Mouse (Mus musculus): ENCODE results near the gene Kbtbd4. TPM values are rescaled to one million over a fixed set of nuclear protein-coding genes. Genes with fewer than 3 reads are reported as not detected.

Kbtbd4 gene
- polyA plus RNA-seq, 1 experiment from 2014 or later, result 29.7 TPM

DNA sequence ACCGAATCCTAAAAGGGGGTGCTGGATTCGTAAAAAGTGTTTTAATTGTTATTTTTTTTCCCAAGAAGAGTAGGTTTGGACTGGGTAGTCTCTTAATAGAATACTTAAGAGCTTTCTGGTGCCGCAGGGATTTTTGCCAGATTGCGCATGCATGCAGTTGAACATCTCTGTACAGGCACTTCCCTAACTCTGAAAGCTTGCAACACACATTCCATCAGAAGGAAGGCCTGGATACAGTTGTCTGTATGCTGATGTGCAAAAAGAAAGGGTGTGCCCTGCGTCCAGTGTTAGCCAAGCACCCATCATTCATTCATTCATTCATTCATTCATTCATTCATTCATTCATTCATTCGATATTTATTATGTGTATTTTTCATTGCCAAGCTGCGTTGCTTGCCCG is 35.2 kb downstream of the Kbtbd4 start:
- H3K4me1 ChIP-seq (ENCODE audit: control insufficient read depth, insufficient read depth, low read length), result peaks cover 12% of the 10 kb centered on the region
- no peaks in the 10 kb centered on the region for H3K9me3 ChIP-seq (replicated peaks; ENCODE audit: control insufficient read depth, low read length)
- ATAC-seq (ENCODE audit: insufficient read depth, low FRiP score), result peak; percentile 19; the same call in 1 of the 2 replicates
- H3K27ac ChIP-seq (ENCODE audit: low read length), result peak overlapping the region; percentile 42; the same call in 1 of the 2 replicates
- 40% methylated on average over 8 of the region's 8 CpGs for WGBS
- peak overlapping the region; percentile 89 for H3K4me3 ChIP-seq (replicated peaks; ENCODE audit: low read length)
- peak overlapping the region; percentile 90 for H3K9ac ChIP-seq (ENCODE audit: low read length)
- H3K36me3 ChIP-seq (ENCODE audit: control insufficient read depth, insufficient read depth, low read length), result no peaks in the 10 kb centered on the region
- peak overlapping the region; percentile 53 for H3K4me2 ChIP-seq (ENCODE audit: low read depth, low read length)
- no peaks in the 10 kb centered on the region for H3K27me3 ChIP-seq (ENCODE audit: control insufficient read depth, insufficient read depth, low read length)

DNA sequence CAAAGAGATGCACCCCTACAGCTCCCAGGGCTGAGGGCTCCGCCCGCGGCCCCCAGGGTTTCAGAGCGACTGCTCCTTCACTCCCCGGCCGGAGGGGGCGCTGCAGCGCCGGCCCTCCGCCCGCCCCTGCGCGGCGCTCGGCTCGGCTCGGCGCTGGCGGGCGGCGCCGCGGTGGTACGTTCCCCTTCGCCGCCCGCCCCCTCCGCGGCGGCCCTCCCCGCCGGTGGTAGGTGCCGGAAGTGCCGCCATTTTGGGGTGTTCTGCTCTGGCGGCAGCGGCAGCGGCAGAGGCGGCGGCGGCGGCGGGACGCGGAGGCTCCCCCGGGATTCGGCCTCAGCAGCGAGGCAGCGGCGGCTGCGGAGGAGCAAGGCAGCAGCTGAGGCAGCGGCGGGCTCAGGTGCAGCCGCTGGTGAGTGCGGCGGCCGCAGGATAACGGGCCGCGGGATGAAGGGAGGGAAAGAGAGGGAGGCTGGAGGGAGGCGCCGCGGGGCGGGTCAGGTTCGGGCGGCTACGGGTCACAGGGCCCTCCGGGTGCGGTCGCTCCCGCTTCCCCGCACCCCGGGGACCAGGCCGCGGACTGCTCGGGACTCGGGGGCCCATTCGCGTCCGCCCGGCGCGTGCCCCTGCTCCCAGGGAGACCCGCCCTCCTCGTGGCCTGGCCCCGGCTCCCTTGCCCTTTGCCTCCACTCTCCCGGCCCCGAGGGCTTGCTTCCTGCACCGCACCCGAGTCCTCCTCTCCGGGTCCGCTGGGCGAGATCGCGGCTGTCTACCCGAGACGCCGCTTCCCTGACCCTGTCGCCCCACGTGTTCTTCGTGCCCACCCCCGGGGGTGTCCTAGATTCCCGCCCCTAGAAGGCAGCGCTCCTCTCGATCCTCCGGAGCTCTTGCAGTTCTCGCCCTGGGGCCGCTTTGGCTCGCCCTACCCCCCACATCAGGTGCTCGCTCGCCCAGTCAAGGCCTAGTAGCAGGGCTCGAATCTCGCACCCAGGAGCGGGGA is 36.0 kb downstream of the Kbtbd4 start, which contains the start of gene Celf1:
Celf1 (plus strand) TSS at position 150 of the 997 bp plus-strand sequence.
- Histone ChIP-seq H3K4me1 (ENCODE audit: control insufficient read depth, insufficient read depth, low read length) (peaks cover 12% of the 10 kb centered on the region), H3K9ac (ENCODE audit: low read length) (peak within 1 kb of the TSS; percentile 90), H3K27me3 (ENCODE audit: control insufficient read depth, insufficient read depth, low read length) (no peaks in the 10 kb centered on the region), H3K4me2 (ENCODE audit: low read depth, low read length) (peak within 1 kb of the TSS; percentile 75), H3K36me3 (ENCODE audit: control insufficient read depth, insufficient read depth, low read length) (no peaks in the 10 kb centered on the region), H3K27ac (ENCODE audit: low read length) (peak within 1 kb of the TSS; percentile 92), H3K4me3 (replicated peaks; ENCODE audit: low read length) (peak within 1 kb of the TSS; percentile 89), H3K9me3 (replicated peaks; ENCODE audit: control insufficient read depth, low read length) (no peaks in the 10 kb centered on the region)
- peak; percentile 96 for ATAC-seq (ENCODE audit: insufficient read depth, low FRiP score)
- under 1% methylated on average over 108 of the region's 113 CpGs for WGBS

DNA sequence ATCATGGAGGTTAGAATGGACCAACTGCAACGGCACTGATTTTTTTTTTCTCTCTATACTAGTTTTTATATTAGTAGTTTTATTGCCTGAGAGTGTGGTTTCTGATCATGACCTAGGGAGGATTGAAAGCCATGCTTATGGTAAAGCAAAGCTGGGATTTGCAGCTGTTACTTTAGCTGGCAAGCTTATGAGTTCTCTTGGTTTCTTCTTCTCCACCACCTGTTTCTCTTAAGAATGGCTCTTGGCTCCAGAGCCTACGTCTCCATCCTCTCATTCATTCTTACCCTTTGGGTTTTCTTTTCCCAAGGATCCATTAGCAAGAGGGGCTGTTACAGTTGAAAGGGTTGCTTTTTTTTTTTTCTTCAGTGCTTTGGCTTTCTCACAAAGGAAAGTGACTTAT is 37.2 kb downstream of the Kbtbd4 start:
- 57% methylated on average over 2 of the region's 2 CpGs for WGBS
- no peak overlapping the region for H3K9ac ChIP-seq (ENCODE audit: low read length)
- no peak for ATAC-seq (ENCODE audit: insufficient read depth, low FRiP score)

DNA sequence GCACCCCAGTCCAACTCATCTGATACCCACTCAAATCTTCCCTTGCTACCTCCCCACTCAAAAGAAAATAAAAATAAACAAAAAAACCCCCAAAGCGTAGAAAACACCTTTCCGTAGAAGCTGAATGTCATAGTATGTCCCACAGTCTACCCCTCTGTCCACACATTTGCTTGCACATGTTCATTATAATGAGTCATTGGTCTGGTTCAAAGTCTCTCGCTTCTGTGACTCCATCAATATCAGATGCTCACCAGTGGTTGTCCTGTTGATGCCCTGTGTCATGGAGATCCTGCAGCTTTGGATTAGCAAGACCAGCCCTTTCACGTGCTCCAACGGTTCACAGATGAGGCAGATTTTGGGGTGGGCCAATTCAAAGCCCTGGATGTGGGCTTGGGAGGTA is 45.6 kb downstream of the Kbtbd4 start:
- ATAC-seq (ENCODE audit: insufficient read depth, low FRiP score), result no peak
- 93% methylated on average over 5 of the region's 5 CpGs for whole genome bisulfite sequencing
- H3K27ac ChIP-seq (ENCODE audit: low read length), result no peak overlapping the region

More for the DNA sequence above, 37.2 kb downstream of the Kbtbd4 start:
- Histone ChIP-seq H3K36me3 (ENCODE audit: control insufficient read depth, insufficient read depth, low read length) (no peaks in the 10 kb centered on the region), H3K4me2 (ENCODE audit: low read depth, low read length) (peak overlapping the region; percentile 75), H3K27me3 (ENCODE audit: control insufficient read depth, insufficient read depth, low read length) (no peaks in the 10 kb centered on the region), H3K9me3 (replicated peaks; ENCODE audit: control insufficient read depth, low read length) (no peaks in the 10 kb centered on the region), H3K27ac (ENCODE audit: low read length) (no peak overlapping the region), H3K4me1 (ENCODE audit: control insufficient read depth, insufficient read depth, low read length) (peaks cover 12% of the 10 kb centered on the region), H3K4me3 (replicated peaks; ENCODE audit: low read length) (peak overlapping the region; percentile 89)

DNA sequence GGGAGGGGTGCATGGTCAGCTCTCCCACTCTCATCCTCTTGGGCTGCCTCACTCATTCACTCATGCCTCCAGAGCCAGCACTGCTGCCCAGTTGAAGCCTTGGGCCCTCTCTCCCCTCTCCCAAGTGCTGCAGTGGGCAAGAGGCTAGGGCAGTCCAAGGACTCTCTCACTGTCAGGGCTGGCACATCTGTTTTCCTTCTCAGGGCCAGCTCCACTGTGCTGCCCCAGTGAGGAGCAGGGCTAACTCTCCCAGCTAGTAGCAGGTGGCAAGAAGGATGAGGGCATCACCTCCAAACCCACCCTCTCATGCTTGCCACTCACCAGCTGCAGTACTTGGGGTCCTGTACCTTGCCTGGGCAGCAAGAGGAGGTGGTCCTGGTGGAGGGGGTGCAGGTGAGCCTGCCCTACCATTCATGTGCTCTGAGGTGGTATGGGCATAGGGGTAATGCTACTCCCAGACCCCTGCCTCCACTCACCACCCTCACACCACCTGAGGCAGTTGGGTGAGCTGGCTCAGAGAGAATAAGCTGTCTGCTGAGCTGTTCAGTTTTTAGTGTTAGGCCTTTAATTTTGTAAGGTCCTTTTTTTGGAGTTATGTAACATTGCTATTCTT is 46.1 kb downstream of the Kbtbd4 start:
- Histone ChIP-seq H3K27me3 (ENCODE audit: control insufficient read depth, insufficient read depth, low read length) (no peaks in the 10 kb centered on the region), H3K27ac (ENCODE audit: low read length) (no peak overlapping the region), H3K4me3 (replicated peaks; ENCODE audit: low read length) (no peak overlapping the region), H3K36me3 (ENCODE audit: control insufficient read depth, insufficient read depth, low read length) (no peaks in the 10 kb centered on the region), H3K4me2 (ENCODE audit: low read depth, low read length) (no peak overlapping the region), H3K9me3 (replicated peaks; ENCODE audit: control insufficient read depth, low read length) (no peaks in the 10 kb centered on the region), H3K4me1 (ENCODE audit: control insufficient read depth, insufficient read depth, low read length) (no peaks in the 10 kb centered on the region), H3K9ac (ENCODE audit: low read length) (no peak overlapping the region)
- 0 out of 2 replicates have a peak, but pooled peaks have one; percentile 13 for ATAC-seq (ENCODE audit: insufficient read depth, low FRiP score)

More for the DNA sequence above, 45.6 kb downstream of the Kbtbd4 start:
- Histone ChIP-seq H3K36me3 (ENCODE audit: control insufficient read depth, insufficient read depth, low read length) (no peaks in the 10 kb centered on the region), H3K27me3 (ENCODE audit: control insufficient read depth, insufficient read depth, low read length) (no peaks in the 10 kb centered on the region), H3K4me1 (ENCODE audit: control insufficient read depth, insufficient read depth, low read length) (no peaks in the 10 kb centered on the region), H3K4me3 (replicated peaks; ENCODE audit: low read length) (no peak overlapping the region), H3K9ac (ENCODE audit: low read length) (no peak overlapping the region), H3K4me2 (ENCODE audit: low read depth, low read length) (no peak overlapping the region), H3K9me3 (replicated peaks; ENCODE audit: control insufficient read depth, low read length) (no peaks in the 10 kb centered on the region)

DNA sequence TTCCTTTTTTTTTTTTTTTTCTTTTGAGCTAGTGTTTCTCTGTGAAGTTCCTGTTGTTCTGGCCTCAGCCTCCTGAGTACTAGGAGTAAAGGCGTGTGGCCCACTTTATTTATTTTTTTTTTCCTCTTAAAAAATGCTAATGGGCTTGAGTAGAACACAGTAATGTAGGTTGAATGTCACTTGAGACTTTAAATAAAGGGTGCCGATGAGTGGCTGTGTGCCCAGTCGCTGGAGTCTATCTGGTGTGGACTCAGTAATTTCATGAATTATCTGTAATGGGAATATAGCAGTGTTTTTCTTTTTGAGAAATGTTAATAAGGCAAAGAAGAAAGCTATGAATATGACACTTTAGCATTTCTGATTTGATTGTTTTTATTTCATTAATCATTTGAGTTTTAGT is 48.9 kb downstream of the Kbtbd4 start:
- Histone ChIP-seq H3K4me3 (replicated peaks; ENCODE audit: low read length) (no peak overlapping the region), H3K27ac (ENCODE audit: low read length) (no peak overlapping the region), H3K4me1 (ENCODE audit: control insufficient read depth, insufficient read depth, low read length) (no peaks in the 10 kb centered on the region), H3K9ac (ENCODE audit: low read length) (no peak overlapping the region), H3K27me3 (ENCODE audit: control insufficient read depth, insufficient read depth, low read length) (no peaks in the 10 kb centered on the region), H3K9me3 (replicated peaks; ENCODE audit: control insufficient read depth, low read length) (no peaks in the 10 kb centered on the region), H3K4me2 (ENCODE audit: low read depth, low read length) (no peak overlapping the region), H3K36me3 (ENCODE audit: control insufficient read depth, insufficient read depth, low read length) (no peaks in the 10 kb centered on the region)
- no peak for ATAC-seq (ENCODE audit: insufficient read depth, low FRiP score)
- WGBS, result 71% methylated on average over 3 of the region's 3 CpGs

DNA sequence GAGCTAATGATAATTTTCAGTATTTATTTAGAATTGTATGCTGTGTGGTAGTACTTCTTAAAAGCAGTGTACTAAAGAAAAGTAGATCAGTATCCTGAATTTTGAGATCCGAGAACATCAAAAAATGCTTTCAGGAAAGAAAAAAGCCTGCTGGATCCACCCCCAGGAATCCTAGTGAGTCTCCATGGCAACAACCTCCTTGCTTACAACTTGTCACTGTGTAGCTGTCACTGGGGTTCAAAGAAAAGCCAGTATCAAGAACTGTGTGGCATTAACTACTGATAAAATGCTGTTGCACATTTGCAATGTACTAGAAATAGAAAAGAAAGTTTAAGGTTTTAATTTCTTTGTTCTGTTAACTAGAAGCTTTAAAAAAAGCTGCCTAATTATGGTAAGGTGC is 51.5 kb downstream of the Kbtbd4 start:
- WGBS, result 48% methylated on average over 1 of the region's 1 CpGs
- H3K27ac ChIP-seq (ENCODE audit: low read length), result no peak overlapping the region
- ATAC-seq (ENCODE audit: insufficient read depth, low FRiP score), result no peak

DNA sequence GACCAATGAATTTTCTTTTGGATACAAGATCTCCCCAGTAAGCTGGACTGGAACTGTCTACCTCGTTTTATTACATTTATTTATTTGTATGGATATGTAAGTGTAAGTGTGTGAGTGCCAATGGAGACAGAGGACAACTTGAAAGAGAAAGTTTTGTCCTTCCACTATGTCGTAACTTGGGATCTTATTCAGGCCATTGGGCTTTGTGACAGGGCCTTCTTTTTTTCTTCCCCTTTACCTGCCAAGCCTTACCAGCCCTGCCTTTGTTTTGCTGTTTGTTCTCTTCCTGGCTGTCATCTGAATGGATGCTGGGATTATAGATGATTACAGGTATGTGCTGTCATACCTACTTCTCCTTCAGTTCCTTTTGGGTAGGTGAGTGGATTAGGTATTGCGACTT is 54.3 kb downstream of the Kbtbd4 start:
- Histone ChIP-seq H3K4me3 (replicated peaks; ENCODE audit: low read length) (no peak overlapping the region), H3K9me3 (replicated peaks; ENCODE audit: control insufficient read depth, low read length) (no peaks in the 10 kb centered on the region), H3K4me2 (ENCODE audit: low read depth, low read length) (no peak overlapping the region), H3K4me1 (ENCODE audit: control insufficient read depth, insufficient read depth, low read length) (no peaks in the 10 kb centered on the region), H3K36me3 (ENCODE audit: control insufficient read depth, insufficient read depth, low read length) (no peaks in the 10 kb centered on the region), H3K9ac (ENCODE audit: low read length) (no peak overlapping the region), H3K27ac (ENCODE audit: low read length) (no peak overlapping the region), H3K27me3 (ENCODE audit: control insufficient read depth, insufficient read depth, low read length) (no peaks in the 10 kb centered on the region)
- ATAC-seq (ENCODE audit: insufficient read depth, low FRiP score), result no peak
- 85% methylated on average over 3 of the region's 3 CpGs for WGBS

More for the DNA sequence above, 51.5 kb downstream of the Kbtbd4 start:
- Histone ChIP-seq H3K4me3 (replicated peaks; ENCODE audit: low read length) (no peak overlapping the region), H3K4me1 (ENCODE audit: control insufficient read depth, insufficient read depth, low read length) (no peaks in the 10 kb centered on the region), H3K36me3 (ENCODE audit: control insufficient read depth, insufficient read depth, low read length) (no peaks in the 10 kb centered on the region), H3K4me2 (ENCODE audit: low read depth, low read length) (no peak overlapping the region), H3K9ac (ENCODE audit: low read length) (no peak overlapping the region), H3K27me3 (ENCODE audit: control insufficient read depth, insufficient read depth, low read length) (no peaks in the 10 kb centered on the region), H3K9me3 (replicated peaks; ENCODE audit: control insufficient read depth, low read length) (no peaks in the 10 kb centered on the region)

DNA sequence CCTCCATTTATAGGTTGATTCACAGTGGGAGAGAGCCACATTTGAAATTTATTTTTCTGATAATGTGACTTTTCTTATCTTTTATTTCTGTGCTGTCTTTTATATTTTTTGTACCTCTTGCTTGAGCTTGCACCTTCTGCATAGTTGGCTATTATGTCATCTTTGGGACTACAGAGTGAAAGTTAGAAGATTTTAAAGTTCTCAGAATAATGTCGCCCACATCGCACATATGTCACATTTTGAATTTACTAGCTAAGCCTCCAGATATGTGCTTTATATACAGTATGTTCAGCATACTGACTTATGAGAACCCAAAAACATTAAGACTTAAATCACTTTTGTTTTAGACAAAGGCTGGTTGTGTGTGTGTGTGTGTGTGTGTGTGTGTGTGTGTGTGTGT is 55.5 kb downstream of the Kbtbd4 start:
- Histone ChIP-seq H3K36me3 (ENCODE audit: control insufficient read depth, insufficient read depth, low read length) (no peaks in the 10 kb centered on the region), H3K4me2 (ENCODE audit: low read depth, low read length) (no peak overlapping the region), H3K4me1 (ENCODE audit: control insufficient read depth, insufficient read depth, low read length) (peaks cover 6% of the 10 kb centered on the region; the same call in 1 of the 2 replicates), H3K27me3 (ENCODE audit: control insufficient read depth, insufficient read depth, low read length) (no peaks in the 10 kb centered on the region), H3K9me3 (replicated peaks; ENCODE audit: control insufficient read depth, low read length) (no peaks in the 10 kb centered on the region), H3K4me3 (replicated peaks; ENCODE audit: low read length) (no peak overlapping the region), H3K9ac (ENCODE audit: low read length) (no peak overlapping the region), H3K27ac (ENCODE audit: low read length) (no peak overlapping the region)
- ATAC-seq (ENCODE audit: insufficient read depth, low FRiP score), result no peak
- WGBS, result 89% methylated on average over 2 of the region's 2 CpGs

Data from stomach, embryonic 16.5 days (tissue).